Mouse (Mus musculus) hindbrain, postnatal 0 days (tissue): Measurements from ENCODE around the gene Gng7. TPM values are rescaled to one million over a fixed set of nuclear protein-coding genes. Genes with fewer than 3 reads are reported as not detected.

Experiments used
- ATAC-seq: fragments of 200-750 bp; cut with Nextera tagmentation; 2 replicates; pipeline ENCODE4 v1.8.0; 2017; ENCODE audit warnings: mild to moderate bottlenecking, moderate TSS enrichment, moderate library complexity
- DNase-seq: peaks from one replicate; pipeline ENCODE4 v3.0.0-alpha.2; 2015; ENCODE audit warnings: low spot score
- H3K27ac ChIP-seq: fragments of 300-500 bp; sonication (generic); 2 replicates; pipeline ENCODE4 v1.5.1; 2014; ENCODE audit warnings: mild to moderate bottlenecking
- H3K27me3 ChIP-seq: fragments of 300-500 bp; sonication (generic); 2 replicates; pipeline ENCODE4 v1.6.1; 2014; ENCODE audit warnings: low read length, mixed read lengths; ENCODE audit not compliant: insufficient read depth
- H3K36me3 ChIP-seq: fragments of 300-500 bp; sonication (generic); 2 replicates; pipeline ENCODE4 v1.6.1; 2014; ENCODE audit warnings: low read length, mixed read lengths; ENCODE audit not compliant: insufficient read depth
- H3K4me1 ChIP-seq: fragments of 300-500 bp; sonication (generic); 2 replicates; pipeline ENCODE4 v1.6.1; 2014; ENCODE audit warnings: antibody characterized with exemption, low read length, mixed read lengths; ENCODE audit not compliant: insufficient read depth
- H3K4me2 ChIP-seq: fragments of 300-500 bp; sonication (generic); 2 replicates; pipeline ENCODE4 v1.6.1; 2014; ENCODE audit warnings: low read depth, mild to moderate bottlenecking, low read length, moderate library complexity, mixed read lengths
- H3K4me3 ChIP-seq: fragments of 300-500 bp; sonication (generic); 2 replicates; pipeline ENCODE4 v1.5.1; 2014; ENCODE audit warnings: low read length
- H3K9ac ChIP-seq: fragments of 300-500 bp; sonication (generic); replicated peaks from 2 replicates; pipeline ENCODE4 v1.6.1; 2014; ENCODE audit warnings: mild to moderate bottlenecking, low read length, moderate library complexity, mixed read lengths
- H3K9me3 ChIP-seq: fragments of 300-500 bp; sonication (generic); 2 replicates; pipeline ENCODE4 v1.6.1; 2016; ENCODE audit warnings: low read length, mixed read lengths
- CTCF ChIP-seq: IDR thresholded peaks from 2 replicates; pipeline ENCODE4 v1.5.1; 2016; ENCODE audit warnings: antibody characterized with exemption, control low read depth, low read depth
- WGBS: fragments of 180-500 bp; shearing (Covaris S2); extraction: QIAGEN DNeasy Blood & Tissue Kit; methylation state at CpG from one replicate; pipeline ENCODE4 v1.1.7; 2014; 5-methylcytosine and 5-hydroxymethylcytosine counted together
- polyA plus RNA-seq: library from polyadenylated mRNA; unstranded; fragments of >200 nt; fragmentation: Nextera tagmentation; extraction: Ambion mirVana; gene quantifications from 2 replicates; pipeline ENCODE4 v1.2.1, GENCODE M21; 2015
- total RNA-seq: library from RNA; depleted of rRNA; stranded (reverse); fragments of >200 nt; gene quantifications from 2 replicates; pipeline ENCODE4 v1.2.3, GENCODE M21; 2014

The Gng7 gene
- total and polyA plus RNA-seq, 2 experiments from 2014 or later, result 22.1 to 27.2 TPM

GRCm38 (mm10) chr10:81020207-81020606 is 5.5 kb upstream of the Gng7 start:
- H3K4me1 ChIP-seq, result peaks cover 10% of the 10 kb centered on the region
- no peak overlapping the region for H3K9ac ChIP-seq
- no peak overlapping the region for H3K27ac ChIP-seq
- 61% methylated on average over 2 of the region's 2 CpGs for WGBS
- DNase-seq, result no peak
- no peak overlapping the region for H3K4me2 ChIP-seq
- no peak for ATAC-seq
- no peaks in the 10 kb centered on the region for H3K9me3 ChIP-seq
- H3K4me3 ChIP-seq, result no peak overlapping the region
- H3K27me3 ChIP-seq, result no peaks in the 10 kb centered on the region
- no peak for TF ChIP-seq CTCF
- no peaks in the 10 kb centered on the region for H3K36me3 ChIP-seq

DNA sequence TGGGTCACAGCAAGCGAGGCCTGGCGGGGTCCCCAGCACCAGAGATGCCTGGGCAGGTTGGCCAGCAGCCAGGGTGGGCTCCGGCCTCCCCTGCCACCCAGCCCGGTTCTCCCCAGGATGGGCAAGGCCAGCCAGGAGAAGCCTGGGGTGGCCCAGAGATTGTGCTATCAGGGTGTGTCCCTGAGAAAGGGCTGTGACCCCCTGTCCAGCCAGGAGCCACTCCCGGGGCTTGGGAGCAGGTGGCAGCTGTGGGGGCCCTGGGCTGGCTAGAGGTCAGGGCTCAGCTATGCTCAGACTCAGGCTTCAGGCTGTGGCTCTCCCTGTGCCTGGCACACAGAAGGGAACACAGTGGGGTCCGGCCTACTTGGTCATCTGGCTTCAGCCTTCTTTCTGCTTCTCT is 4.9 kb upstream of the Gng7 start:
- H3K27me3 ChIP-seq, result no peaks in the 10 kb centered on the region
- H3K27ac ChIP-seq, result no peak overlapping the region
- no peak overlapping the region for H3K9ac ChIP-seq
- ATAC-seq (no peak), DNase-seq (no peak)
- H3K4me3 ChIP-seq, result no peak overlapping the region
- no peak for TF ChIP-seq CTCF
- no peaks in the 10 kb centered on the region for H3K9me3 ChIP-seq
- 76% methylated on average over 6 of the region's 6 CpGs for WGBS
- H3K4me2 ChIP-seq, result no peak overlapping the region
- no peaks in the 10 kb centered on the region for H3K36me3 ChIP-seq
- peaks cover 9% of the 10 kb centered on the region for H3K4me1 ChIP-seq

DNA sequence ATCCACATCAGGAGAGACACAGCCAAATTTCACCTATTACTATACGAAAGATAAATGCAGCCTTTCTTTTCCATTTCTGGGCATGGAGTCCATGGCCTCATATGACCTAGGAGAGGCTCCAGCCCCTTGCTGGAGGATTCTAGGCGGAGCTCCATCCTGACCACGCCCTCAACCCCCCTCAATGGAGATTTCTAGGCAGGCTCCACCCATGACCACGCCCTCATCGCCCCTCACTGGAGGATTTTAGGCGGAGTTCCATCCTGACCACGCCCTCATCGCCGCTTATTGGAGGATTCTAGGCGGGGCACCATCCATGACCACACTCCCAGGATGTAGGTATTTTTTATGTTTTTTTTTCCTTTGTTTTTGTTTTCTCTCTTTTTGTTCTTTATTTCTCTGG is 3.6 kb upstream of the Gng7 start:
- Histone ChIP-seq H3K36me3 (no peaks in the 10 kb centered on the region), H3K27ac (no peak overlapping the region), H3K9me3 (no peaks in the 10 kb centered on the region), H3K27me3 (no peaks in the 10 kb centered on the region), H3K4me2 (no peak overlapping the region), H3K9ac (no peak overlapping the region), H3K4me3 (no peak overlapping the region), H3K4me1 (peaks cover 4% of the 10 kb centered on the region; the same call in 1 of the 2 replicates)
- ATAC-seq (no peak), DNase-seq (peak; percentile 80)
- WGBS, result 40% methylated on average over 10 of the region's 10 CpGs
- TF ChIP-seq CTCF, result no peak

GRCm38 (mm10) chr10:81016645-81017044 is 1.9 kb upstream of the Gng7 start:
- DNase-seq (peak; percentile 47), ATAC-seq (no peak)
- H3K36me3 ChIP-seq, result no peaks in the 10 kb centered on the region
- no peak overlapping the region for H3K27ac ChIP-seq
- H3K9ac ChIP-seq, result no peak overlapping the region
- H3K4me1 ChIP-seq, result peaks cover 4% of the 10 kb centered on the region; the same call in 1 of the 2 replicates
- no peaks in the 10 kb centered on the region for H3K9me3 ChIP-seq
- WGBS, result 9% methylated on average over 7 of the region's 7 CpGs
- no peak overlapping the region for H3K4me2 ChIP-seq
- H3K4me3 ChIP-seq, result no peak overlapping the region
- H3K27me3 ChIP-seq, result no peaks in the 10 kb centered on the region
- TF ChIP-seq CTCF, result peak; percentile 78

GRCm38 (mm10) chr10:81015666-81016065 is 921 bp upstream of the Gng7 start:
- H3K4me3 ChIP-seq, result no peak overlapping the region
- no peak for TF ChIP-seq CTCF
- H3K4me2 ChIP-seq, result no peak overlapping the region
- no peaks in the 10 kb centered on the region for H3K27me3 ChIP-seq
- H3K36me3 ChIP-seq, result no peaks in the 10 kb centered on the region
- H3K9me3 ChIP-seq, result no peaks in the 10 kb centered on the region
- peaks cover 4% of the 10 kb centered on the region; the same call in 1 of the 2 replicates for H3K4me1 ChIP-seq
- ATAC-seq, result no peak
- no peak overlapping the region for H3K9ac ChIP-seq
- 86% methylated on average over 2 of the region's 2 CpGs for WGBS
- no peak overlapping the region for H3K27ac ChIP-seq
- DNase-seq, result no peak

DNA sequence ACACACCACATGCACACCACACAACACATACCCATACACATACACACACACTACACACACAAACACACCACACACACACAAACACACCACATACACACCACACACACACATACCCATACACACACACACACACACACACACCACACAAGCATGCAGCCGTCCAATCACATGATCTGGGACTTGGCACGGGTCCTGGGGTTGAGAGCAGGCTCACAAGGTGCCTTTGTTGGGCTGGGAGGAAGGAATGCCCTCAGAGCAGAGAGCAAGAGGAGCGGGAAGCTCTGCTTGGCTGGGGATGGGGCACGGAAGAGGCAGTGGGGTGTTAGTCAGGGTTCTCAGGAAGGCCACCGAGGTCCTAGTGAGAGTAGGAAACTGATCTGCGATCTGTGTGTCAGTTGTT is 3.9 kb downstream of the Gng7 start:
- H3K36me3 ChIP-seq, result no peaks in the 10 kb centered on the region
- H3K9ac ChIP-seq, result no peak overlapping the region
- H3K4me2 ChIP-seq, result no peak overlapping the region
- no peak overlapping the region for H3K4me3 ChIP-seq
- ATAC-seq, result no peak
- H3K9me3 ChIP-seq, result no peaks in the 10 kb centered on the region
- H3K27ac ChIP-seq, result no peak overlapping the region
- DNase-seq, result peak; percentile 48
- H3K27me3 ChIP-seq, result no peaks in the 10 kb centered on the region
- peaks cover 4% of the 10 kb centered on the region; the same call in 1 of the 2 replicates for H3K4me1 ChIP-seq
- WGBS, result 51% methylated on average over 6 of the region's 6 CpGs
- no peak for TF ChIP-seq CTCF

DNA sequence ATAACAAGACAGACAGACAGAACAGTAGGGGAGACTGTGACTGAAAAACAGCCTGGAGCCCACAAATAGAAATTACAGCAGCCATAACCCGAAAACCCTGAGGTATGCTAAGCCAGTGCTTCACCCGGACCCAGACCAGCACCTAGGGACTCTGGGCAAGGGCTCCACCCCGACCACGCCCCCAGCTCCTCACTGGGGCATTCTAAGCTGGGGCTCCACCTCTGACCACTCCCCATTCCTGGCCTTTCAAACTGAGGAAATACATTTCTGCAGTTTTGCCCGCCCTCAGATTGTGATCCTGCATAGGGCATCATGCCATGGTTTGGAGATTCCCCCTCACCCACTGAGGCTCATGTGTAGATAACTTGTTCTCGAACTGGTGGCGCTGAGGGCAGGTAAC is 7.5 kb downstream of the Gng7 start:
- Histone ChIP-seq H3K4me3 (no peak overlapping the region), H3K36me3 (no peaks in the 10 kb centered on the region), H3K9me3 (no peaks in the 10 kb centered on the region), H3K4me1 (no peaks in the 10 kb centered on the region), H3K4me2 (no peak overlapping the region), H3K27ac (no peak overlapping the region), H3K9ac (no peak overlapping the region), H3K27me3 (no peaks in the 10 kb centered on the region)
- ATAC-seq (no peak), DNase-seq (no peak)
- TF ChIP-seq CTCF, result no peak
- 50% methylated on average over 7 of the region's 7 CpGs for WGBS
